Mouse (Mus musculus) heart, postnatal 25 days (tissue): ENCODE results near the gene Pdzk1ip1. TPM values are rescaled to one million over a fixed set of nuclear protein-coding genes. Genes with fewer than 3 reads are reported as not detected.

Experiments
- DNase-seq: peaks from one replicate; pipeline ENCODE4 v3.0.0; 2022; ENCODE audit warnings: low spot score
- intact Hi-C: fragments of 180-260 bp; cut with DNase I; formaldehyde crosslinking; loops from one replicate; pipeline ENCODE4 v1.15.1; 2025
- total RNA-seq, 2 experiments: library from RNA; stranded (reverse); gene quantifications; 2 replicates each; pipeline ENCODE4 v1.2.3; 2021

The Pdzk1ip1 gene
- total RNA-seq, 2 experiments from 2014 or later, result 1.0 TPM; not detected in 1

DNA sequence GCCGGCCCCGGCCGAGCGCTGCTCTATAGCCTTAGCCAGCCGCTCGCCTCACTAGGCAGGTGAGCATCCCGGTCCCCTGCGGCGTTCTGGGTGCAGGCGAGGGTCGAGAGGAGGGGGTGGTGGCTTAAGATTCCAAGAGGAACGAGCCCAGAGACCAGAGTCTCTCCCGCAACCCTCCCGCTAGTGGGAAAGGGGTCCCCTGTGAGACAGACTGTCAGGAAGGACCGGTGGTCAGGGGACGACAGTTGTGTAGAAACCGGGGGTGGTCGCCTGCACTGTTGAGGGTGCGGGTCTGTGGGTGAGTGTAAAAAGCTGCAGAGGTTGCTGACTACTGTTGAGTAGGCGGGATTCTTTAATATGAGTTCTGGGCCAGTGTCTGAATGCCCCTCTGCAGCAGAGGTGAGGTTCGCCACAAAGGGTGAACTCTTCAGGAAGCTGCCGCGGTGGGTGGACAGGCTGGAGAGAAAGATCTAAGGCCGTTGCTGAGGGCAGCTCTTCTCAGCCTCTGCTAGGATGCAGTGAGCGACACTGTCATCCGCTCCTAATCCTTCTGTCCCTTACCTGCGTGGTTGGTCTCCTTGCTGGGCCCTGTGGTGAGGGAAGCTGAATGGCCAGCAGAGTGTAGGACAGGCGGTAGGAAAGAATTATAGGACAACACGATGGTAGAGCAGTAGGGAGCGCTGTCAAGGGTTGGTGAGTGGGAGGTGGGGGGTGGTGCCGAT is 24.8 kb upstream of the Pdzk1ip1 start:
- intact Hi-C loops, result no loop called here
- no peak for DNase-seq

DNA sequence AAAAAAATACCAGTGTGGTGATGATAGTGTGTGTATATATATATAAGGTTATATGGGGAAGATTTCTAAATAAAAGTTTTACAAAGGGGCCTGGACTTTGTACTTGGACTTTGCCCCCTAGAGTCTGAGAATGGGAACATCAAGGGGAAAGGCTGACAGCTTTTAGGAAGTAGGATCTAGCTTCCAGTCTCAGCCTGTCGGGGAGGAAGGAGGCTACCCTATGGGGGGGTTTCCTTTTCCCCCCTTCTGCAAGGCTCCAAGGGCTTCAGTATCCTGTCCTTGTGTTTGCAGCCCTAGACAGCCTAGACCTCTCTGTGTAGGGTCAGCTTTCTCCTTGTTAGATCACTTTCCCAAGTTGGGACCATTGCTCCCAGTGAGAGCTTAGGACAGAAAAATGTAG is 16.8 kb upstream of the Pdzk1ip1 start:
- no peak for DNase-seq
- intact Hi-C loops, result no loop called here

DNA sequence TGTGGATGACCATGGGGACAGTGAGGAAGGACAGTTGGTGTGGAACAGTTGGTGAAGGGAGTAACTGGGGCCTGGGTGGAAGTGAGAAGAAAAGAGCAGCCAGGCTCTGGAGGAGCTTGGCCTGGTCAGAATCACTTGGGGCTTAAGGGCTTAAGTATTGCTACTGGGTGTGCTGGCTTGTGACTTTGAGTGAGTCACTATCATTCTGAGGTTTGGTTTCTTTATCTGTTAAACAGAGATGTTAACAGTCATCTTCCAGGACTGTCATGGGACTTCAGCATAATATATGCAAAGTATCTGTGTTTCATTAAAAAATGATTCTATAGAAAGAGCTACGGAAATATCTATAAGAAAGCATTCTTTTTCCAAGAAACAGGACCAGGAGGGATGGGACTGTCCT is 13.7 kb upstream of the Pdzk1ip1 start:
- intact Hi-C loops, result loop anchor here (2.0 kb wide), 1 partner anchor 16 kb away; no protein-coding TSS in a partner anchor
- DNase-seq, result no peak

DNA sequence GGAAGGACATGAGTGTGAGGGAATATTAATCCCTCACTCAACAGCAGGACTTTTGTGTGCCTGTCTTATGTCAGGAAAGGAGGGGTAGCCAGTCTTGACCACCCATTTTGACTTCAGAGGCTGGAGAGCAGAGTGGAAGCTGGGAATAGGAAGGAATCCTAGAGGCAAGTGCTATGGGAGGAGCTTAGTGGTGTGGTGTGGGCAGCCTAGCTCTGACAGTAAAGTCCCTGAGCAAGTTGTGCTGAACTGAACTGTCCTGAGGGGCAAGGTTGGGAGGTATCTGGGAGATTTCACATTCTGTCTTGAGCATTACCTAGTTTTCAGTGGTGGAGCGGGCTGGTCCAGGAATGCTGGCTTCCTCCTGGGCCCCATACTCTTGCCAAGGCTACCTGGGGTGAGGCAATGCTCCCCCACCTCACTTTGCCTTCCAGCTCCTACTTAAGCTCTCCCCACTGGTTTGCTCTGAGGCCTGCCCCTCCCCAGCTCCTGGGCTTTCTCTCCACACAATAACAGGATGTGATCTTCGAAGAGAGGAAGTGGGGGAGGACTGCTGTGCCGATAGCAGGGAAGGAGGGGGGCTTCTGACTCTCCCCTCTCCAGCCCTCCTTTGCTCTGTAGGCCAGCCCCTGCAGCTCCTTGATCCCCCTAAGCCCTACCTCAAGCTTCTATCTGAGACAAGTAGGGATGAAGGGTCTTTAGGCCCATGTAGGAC is 13.1 kb upstream of the Pdzk1ip1 start:
- intact Hi-C loops, result loop anchor here (2.0 kb wide), 1 partner anchor 17 kb away; no protein-coding TSS in a partner anchor
- peak; percentile 22 for DNase-seq

DNA sequence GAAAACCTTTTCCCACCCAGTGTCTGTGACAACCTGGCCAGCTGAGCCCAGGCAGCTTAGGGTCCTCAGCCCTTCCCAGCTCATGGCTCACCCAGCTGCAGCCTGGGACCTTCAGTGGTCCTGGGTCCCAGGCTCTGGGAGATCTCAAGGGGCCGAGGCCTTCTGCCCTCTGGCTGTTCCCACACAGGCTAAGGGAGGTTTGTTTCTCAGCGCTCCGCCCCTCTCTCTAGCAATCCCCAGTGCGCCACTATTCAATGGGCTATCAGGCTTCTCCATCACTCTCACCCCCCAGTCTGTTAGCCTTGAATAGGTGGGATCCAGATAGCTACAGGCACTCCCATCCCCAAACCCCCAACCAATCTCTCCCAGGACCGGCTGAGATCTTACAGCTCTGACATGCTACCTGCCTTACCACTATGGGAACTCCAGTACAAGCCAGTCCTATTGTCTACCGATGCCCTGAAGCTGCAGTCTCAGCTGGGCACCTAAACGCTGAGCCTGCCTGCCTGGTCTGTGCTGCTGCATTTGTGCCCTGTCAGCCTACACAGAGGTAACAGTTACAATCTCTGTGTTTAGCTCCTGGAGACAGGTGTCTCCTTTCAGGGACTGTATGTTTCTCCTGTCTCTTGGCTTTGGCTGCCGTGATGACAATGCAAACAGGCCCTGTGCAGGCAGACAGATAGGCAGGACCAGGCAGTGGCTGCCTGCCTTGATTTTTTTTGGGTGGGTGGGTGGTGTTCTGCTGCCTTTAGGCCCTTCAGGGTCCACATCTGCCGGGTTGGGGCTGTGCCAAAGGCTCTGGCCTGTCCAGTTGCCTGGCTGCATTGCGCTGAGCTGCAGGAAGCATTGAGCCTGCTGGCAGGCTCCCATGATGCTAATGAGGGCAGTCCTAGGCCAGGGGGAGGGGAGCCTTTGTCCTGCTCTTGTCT is 9.4 kb upstream of the Pdzk1ip1 start:
- DNase-seq, result no peak
- intact Hi-C loops, result no loop called here

DNA sequence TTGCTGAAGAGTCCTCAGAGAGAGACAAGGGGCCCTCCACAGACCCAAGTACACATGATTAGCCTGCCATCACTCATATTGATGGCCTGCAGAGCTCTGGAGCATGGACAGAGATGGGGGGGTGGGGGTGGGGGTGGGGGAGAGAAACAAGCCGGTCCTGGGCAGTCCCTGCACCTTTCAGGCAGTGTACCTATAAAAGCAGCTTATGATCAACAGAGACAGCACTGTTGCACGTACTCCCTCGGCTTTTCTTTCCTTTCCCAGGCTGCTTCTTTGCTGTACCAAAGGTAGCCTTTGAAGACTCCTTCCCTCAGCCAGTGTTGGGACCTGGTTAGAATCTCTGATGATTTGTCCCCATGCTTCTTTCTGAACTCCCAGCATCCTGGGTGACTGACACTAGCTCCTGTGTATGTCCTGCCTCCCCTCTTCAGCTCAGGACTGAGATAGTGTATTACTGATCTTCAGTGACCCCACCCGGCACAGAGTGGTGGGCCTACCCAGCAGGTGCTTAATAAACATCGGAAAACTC is 8.6 kb upstream of the Pdzk1ip1 start:
- DNase-seq, result no peak
- intact Hi-C loops, result no loop called here

DNA sequence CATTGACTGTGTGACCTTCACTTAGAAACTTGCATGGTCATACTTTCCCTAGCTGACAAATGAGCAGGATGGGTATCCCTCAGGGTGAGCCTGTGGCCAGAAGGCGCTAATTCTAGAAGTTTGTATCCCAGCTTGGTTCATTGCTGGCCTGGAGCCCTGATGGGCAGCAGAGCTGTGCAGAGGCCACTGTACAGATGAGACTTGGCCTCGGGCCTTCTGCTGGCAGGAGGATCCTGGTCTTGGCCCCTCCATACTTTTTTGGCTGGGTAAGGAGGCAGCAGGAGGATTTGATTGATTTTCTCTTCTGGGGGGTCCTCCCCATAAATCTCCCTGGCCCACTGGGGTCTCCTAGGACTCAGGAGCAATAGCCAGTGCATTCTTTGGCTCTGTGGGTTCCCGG is 5.5 kb upstream of the Pdzk1ip1 start:
- intact Hi-C loops, result no loop called here
- DNase-seq, result no peak

DNA sequence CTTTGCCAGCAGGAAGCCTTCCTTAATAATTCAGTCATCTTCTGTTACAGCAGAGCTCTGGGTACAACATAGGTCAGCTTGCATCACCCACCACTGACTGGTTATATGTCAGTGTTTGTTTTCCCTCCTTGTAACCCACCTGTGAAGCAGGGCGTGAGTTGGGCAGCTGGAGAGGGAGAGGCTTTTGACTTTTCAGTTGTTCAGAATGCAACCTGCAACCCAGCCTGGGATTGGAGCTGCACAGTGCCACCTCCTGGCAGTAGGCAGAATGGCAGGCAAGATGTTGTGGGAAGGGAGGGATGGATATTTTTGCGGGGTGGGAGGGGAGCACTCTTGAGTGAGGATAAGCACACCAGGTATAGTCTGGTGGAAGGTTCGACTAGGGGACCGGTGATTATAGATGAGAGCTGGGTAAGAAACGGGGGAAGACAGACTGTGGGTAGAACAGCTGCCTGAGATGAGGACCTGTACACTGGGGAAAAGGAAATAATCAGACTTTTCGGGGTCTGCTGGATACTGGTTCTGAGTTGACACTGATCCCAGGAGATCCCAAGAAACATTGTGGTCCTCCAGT is 2.9 kb upstream of the Pdzk1ip1 start:
- DNase-seq, result no peak
- intact Hi-C loops, result loop anchor here (1.0 to 5.0 kb wide), 3 partner anchors 38 to 88 kb away; no protein-coding TSS in a partner anchor

DNA sequence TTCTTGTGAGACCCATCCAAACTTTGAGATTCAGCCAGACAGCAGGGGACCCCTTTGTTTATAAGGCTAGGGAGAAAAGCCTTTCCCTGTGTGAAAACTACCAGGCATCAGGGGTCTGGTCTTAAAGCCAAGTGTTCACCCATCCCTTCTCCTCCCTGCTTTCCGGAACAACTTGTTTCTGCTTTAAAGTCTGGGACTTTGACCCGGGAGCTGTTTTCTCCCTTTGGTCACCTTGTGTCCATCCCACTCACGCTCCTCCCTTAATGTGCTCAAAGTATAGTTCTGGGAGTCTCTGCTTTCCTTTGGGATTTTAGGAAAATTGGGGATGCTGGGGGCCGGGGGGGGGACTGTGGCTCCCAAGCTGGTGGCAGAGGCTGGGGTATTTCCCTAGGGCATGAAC is 2.3 kb upstream of the Pdzk1ip1 start:
- no peak for DNase-seq
- intact Hi-C loops, result loop anchor here (1.0 to 5.0 kb wide), 2 partner anchors 39 to 89 kb away; no protein-coding TSS in a partner anchor

DNA sequence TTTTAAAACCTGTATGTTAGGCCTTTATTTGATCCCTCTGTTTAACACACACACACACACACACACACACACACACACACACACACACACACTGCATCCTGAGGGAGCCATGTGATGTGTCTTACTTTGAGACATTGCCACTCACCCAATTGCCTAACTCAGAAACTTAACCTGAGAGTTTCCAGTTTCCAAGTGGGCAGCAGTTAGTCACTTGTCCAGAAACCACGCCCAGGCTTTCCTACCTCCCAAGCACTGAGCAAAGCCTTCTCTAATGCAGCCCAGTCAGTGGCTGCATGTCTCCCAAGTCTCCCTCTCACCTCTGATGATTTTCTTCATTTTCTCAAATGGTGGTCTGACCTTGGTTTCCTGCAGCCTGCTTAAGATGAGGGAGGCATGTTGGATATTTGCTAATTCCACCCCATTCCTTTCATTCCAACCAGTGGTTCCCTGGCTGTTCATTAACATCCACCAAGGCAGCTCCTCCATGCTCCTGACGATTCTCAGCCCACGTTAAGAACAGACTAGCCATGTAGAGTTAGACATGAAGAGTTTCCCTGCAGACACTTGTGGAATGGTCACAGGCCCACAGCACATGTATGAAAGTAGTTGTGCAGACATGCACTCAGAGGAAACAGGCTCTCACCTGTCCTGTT is 1.6 kb upstream of the Pdzk1ip1 start:
- intact Hi-C loops, result loop anchor here (1.0 to 5.0 kb wide), 2 partner anchors 40 to 90 kb away; no protein-coding TSS in a partner anchor

DNA sequence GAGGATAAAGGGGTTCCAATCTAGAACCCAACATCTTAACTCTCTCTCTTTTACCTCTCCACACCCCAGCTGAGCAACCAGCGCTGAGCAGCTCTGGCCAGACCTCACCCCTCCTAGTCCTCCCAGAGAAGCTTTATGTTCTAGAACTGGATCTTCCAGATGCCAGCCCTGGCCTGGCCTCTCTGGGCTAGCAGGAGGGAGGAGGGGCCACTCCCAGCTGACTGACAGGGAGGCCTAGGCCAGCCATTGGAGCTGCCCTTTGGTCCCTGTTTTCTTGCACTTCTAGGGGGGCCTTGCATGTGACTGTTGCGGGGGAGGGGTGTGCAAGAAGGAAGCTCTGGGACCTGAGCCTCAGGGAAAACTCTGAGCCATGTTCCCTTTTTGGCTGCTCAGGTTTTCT is 2.1 kb downstream of the Pdzk1ip1 start:
- intact Hi-C loops, result no loop called here
- no peak for DNase-seq

More for the DNA sequence above, 1.6 kb upstream of the Pdzk1ip1 start:
- no peak for DNase-seq

DNA sequence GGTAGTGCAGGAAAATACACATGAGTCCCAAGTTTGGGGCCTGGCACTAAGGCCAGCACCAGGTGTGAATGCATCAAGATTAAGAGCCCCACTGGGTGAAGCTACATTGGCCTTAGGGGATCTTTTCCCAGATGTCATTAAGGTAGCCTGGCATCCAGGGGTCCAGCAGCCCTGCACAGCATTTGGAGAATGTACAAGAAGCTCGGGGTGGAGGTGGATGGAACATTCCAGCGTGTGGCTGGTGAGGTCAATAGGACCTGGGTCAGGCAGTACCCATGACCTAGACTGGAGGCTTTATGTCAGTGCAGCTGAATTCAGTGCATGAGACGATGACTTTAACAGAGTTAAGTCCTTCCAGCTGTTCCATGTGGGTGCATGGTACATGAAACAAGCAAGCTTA is 3.3 kb downstream of the Pdzk1ip1 start:
- intact Hi-C loops, result no loop called here
- DNase-seq, result no peak

DNA sequence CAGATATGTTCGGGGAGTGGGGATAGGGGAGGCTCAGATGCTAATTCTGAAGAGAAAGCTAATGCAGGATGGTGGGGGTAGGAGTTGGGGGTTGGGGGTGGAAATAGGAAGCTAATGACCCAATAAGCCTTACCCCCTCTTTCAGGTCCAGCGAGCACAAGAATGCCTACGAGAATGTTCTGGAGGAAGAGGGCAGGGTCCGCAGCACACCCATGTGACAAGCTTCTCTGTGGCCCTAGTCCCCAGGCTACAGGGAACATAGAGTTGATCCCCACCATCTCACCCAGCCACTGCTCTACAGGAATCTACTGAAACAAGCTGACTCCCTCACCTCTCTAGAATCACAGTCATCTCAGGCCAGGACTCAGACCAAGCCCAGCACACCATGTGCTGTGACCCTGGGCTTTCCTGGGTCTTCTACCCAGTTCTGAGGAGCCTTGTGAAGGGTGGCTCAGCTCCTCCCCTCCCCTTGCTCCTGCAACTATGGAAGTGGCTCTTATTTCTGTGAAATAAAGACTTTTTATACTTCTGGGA is 4.9 kb downstream of the Pdzk1ip1 start:
- DNase-seq, result no peak
- intact Hi-C loops, result no loop called here

DNA sequence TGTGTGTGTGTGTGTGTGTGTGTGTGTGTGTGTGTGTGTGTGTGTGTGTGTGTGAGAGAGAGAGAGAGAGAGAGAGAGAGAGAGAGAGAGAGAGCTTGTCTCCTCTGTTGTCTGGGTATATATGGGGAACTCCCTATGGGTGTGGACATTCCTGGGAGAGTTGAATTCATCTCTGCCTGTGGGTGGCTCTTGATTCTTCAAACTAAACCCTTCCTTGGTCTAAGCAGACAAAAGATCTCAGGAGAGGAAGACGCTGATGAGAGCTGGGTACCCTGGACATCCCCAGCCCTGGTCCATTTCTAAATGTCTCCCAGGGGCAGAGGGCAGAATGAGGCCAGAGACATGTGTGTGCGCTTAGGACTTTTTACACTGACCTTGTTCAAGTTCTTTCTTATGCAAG is 5.5 kb downstream of the Pdzk1ip1 start:
- intact Hi-C loops, result no loop called here
- no peak for DNase-seq

DNA sequence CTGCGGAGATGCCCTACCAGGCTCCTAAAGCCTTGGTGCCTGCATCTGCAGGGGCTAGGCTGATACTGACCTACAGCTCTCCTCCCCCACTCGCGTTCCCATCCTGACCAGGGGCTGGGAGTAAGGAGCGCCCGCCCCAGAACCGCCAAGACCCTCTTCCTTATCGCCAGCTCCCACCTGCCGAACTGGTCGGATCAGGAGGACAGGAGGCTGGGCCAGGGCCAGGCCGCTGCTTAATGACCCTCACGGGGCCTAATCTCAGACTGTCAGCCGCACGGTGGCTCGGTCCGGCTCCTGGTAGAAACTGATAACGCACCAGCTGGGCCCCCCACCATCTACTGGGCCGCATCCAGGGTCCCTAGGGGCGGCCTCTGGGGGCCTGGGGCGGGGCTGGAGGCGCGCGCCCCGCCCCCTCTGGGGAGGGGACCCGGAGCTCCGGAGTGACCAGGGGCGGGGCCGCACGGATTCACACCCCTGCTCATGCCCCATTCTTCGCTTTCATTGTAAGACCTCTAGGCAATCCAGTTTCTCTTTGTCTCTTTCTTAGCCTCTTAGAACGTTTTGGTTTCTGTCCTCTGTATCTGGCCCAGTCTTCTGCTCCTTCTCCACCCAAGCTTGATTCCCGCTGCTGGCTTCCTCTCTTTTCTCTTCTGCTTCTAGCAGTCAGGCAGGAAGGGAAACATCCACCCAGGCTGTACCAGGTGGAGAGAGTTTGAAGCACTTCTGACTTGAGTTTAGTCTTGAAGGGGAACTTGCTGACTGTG is 7.3 kb downstream of the Pdzk1ip1 start:
- intact Hi-C loops, result no loop called here
- DNase-seq, result peak; percentile 16

DNA sequence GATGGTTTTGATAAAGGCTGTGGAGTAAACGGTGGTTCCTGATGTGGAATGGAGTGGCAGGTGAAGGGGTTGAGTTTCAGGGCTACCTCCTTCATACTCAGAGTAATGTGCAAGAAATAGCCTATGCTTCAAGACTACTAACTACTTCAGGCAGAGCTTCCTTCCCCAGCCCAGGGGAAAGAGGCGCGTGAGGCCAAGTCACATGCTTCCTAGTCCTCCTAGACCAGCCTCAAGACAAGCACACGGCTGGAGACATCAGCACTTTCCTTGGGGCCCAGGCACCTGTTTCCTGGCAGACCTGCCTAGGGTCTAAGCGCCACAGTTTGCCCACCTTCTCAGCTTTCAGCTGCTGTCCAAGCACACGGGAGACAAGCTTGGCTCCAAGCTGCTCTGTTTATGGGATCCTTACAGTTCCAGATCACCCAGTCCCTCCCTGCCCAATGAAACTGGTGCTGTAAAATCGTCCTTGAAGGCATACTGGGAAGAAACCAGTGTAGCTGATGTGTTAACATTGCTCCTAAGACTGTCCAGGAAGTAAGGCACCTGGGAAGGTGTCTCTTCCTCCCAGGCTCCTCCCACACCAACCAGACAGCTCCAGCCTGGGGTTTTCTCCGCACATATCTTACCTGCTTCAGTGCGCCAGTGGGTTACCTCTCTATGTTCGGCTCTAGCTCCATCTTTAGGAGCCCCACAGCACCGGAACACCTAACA is 8.1 kb downstream of the Pdzk1ip1 start:
- intact Hi-C loops, result no loop called here
- no peak for DNase-seq

DNA sequence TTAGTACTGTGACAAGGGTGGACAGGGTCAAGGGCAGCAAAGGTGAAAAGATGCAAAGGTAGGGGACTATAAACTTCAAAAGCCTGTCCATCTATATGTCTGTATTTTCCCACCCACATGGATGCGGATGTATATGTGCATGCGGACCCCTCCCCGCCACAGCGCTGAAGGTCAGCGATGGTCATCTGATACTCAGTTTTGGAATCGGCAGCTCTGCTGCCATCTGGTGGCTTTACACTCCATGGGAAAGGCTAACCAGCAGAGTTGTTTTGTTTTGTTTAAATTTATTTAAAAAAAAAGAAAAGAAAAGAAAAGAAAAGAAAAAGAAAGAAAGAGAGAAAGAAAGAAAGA is 8.6 kb downstream of the Pdzk1ip1 start:
- no peak for DNase-seq
- intact Hi-C loops, result no loop called here

DNA sequence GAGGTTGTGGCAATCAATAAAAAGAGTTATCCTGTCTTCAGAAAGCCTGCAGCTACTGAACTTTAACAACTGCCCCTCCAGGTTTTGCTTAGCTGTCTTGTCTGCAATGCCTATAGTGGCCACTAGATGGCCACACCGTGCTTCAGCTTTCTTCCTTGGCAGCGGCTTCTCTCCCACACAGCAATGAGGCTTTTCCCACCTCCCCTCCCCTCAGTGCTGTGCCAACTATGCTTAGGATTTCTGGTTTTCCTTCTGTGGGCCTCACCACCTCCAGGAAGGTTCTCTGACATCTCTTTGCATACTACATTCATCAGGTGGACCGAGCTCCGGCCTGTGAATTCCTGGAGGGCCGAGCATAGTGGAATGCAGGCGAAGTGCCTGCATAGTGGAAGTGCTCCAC is 13.2 kb downstream of the Pdzk1ip1 start:
- intact Hi-C loops, result no loop called here
- DNase-seq, result no peak
